Mouse (Mus musculus) frontal cortex, postnatal 25 days (tissue): ENCODE results near the gene Dnaaf2.

Source experiments
- DNase-seq, 2 experiments: peaks; one replicate each; pipeline ENCODE4 v3.0.0; 2022; ENCODE audit warnings: low spot score in 2 of 2

Gene Dnaaf2

GRCm38 (mm10) chr12:69198164-69198535 lies at the start of gene Dnaaf2:
Dnaaf2 (minus strand) TSS chr12:69198429.
- DNase-seq = peak in 1 of 2 experiments; percentile 35

GRCm38 (mm10) chr12:69241771-69242431 lies 43.7 kb upstream of the Dnaaf2 start:
- DNase-seq = peak; percentile 47 to 66

GRCm38 (mm10) chr12:69241405-69241770 lies 43.2 kb upstream of the Dnaaf2 start:
- no peak for DNase-seq

GRCm38 (mm10) chr12:69240876-69241275 lies 42.6 kb upstream of the Dnaaf2 start, which contains the start of gene Klhdc1:
Klhdc1 (plus strand) TSS chr12:69241176.
- no peak for DNase-seq

- DNase-seq = no peak
Measured at GRCm38 (mm10) chr12:69238284-69238683, 40.1 kb upstream of the Dnaaf2 start.

- DNase-seq = no peak
Measured at GRCm38 (mm10) chr12:69235782-69236181, 37.6 kb upstream of the Dnaaf2 start.

- no peak for DNase-seq
Measured at GRCm38 (mm10) chr12:69229251-69229650, 31.0 kb upstream of the Dnaaf2 start.

- peak; percentile 58 to 72 for DNase-seq
Measured at GRCm38 (mm10) chr12:69227776-69228466, 29.7 kb upstream of the Dnaaf2 start, which contains the start of gene Pole2. Pole2 (minus strand) TSS chr12:69228195.

- DNase-seq = no peak
Measured at GRCm38 (mm10) chr12:69220613-69221277, 22.5 kb upstream of the Dnaaf2 start.

GRCm38 (mm10) chr12:69216587-69216986 lies 18.4 kb upstream of the Dnaaf2 start:
- DNase-seq = no peak

GRCm38 (mm10) chr12:69215000-69215785 lies 17.0 kb upstream of the Dnaaf2 start:
- no peak for DNase-seq

- no peak for DNase-seq
Measured at GRCm38 (mm10) chr12:69214393-69214792, 16.2 kb upstream of the Dnaaf2 start.

- DNase-seq = no peak
Measured at GRCm38 (mm10) chr12:69213186-69213777, 15.1 kb upstream of the Dnaaf2 start.

GRCm38 (mm10) chr12:69211057-69211456 lies 12.8 kb upstream of the Dnaaf2 start:
- DNase-seq = no peak

GRCm38 (mm10) chr12:69210056-69210979 lies 12.1 kb upstream of the Dnaaf2 start:
- no peak for DNase-seq

GRCm38 (mm10) chr12:69208520-69208919 lies 10.3 kb upstream of the Dnaaf2 start:
- no peak for DNase-seq

- no peak for DNase-seq
Measured at GRCm38 (mm10) chr12:69207926-69208325, 9.7 kb upstream of the Dnaaf2 start.

- DNase-seq = no peak
Measured at GRCm38 (mm10) chr12:69207396-69207795, 9.2 kb upstream of the Dnaaf2 start.

- no peak for DNase-seq
Measured at GRCm38 (mm10) chr12:69204052-69204833, 6.0 kb upstream of the Dnaaf2 start, which contains the start of gene Gm49384. Gm49384 (minus strand) TSS chr12:69204267.

GRCm38 (mm10) chr12:69198985-69199384 lies 756 bp upstream of the Dnaaf2 start:
- DNase-seq = no peak
